Mouse (Mus musculus) CD8-positive naive resting alpha-beta T cell, adult 2 months (primary cell): ENCODE results near the gene Cacna2d3.

Experiments used
- DNase-seq, 2 experiments: peaks; one replicate each; pipeline ENCODE4 v3.0.0; 2022; ENCODE audit warnings: low read depth in 2 of 2, low spot score in 2 of 2

Cacna2d3 gene

GRCm38 (mm10) chr14:29025335-29025734, 696.3 kb downstream of the Cacna2d3 start:
- DNase-seq: no peak

GRCm38 (mm10) chr14:29023246-29023645, 698.4 kb downstream of the Cacna2d3 start:
- DNase-seq: no peak

GRCm38 (mm10) chr14:29021295-29021694, 700.4 kb downstream of the Cacna2d3 start:
- no peak for DNase-seq

- no peak for DNase-seq
These were observed 703.2 kb downstream of the Cacna2d3 start for GRCm38 (mm10) chr14:29018316-29019000.

GRCm38 (mm10) chr14:29017883-29018282, 703.8 kb downstream of the Cacna2d3 start, which contains the start of gene Lrtm1:
Gene Lrtm1 (plus strand): TSS chr14:29018208.
- DNase-seq: no peak

GRCm38 (mm10) chr14:29015896-29016295, 705.8 kb downstream of the Cacna2d3 start:
- no peak for DNase-seq

- DNase-seq: no peak
These were observed 707.0 kb downstream of the Cacna2d3 start for GRCm38 (mm10) chr14:29014680-29015079.

GRCm38 (mm10) chr14:29013161-29013560, 708.5 kb downstream of the Cacna2d3 start:
- no peak for DNase-seq

GRCm38 (mm10) chr14:29009644-29010043, 712.0 kb downstream of the Cacna2d3 start:
- no peak for DNase-seq

- DNase-seq: no peak
These were observed 716.3 kb downstream of the Cacna2d3 start for GRCm38 (mm10) chr14:29005228-29005840.

GRCm38 (mm10) chr14:28996569-28996968, 725.1 kb downstream of the Cacna2d3 start:
- no peak for DNase-seq

- no peak for DNase-seq
These were observed 733.3 kb downstream of the Cacna2d3 start for GRCm38 (mm10) chr14:28988211-28988900.

GRCm38 (mm10) chr14:28984276-28984675, 737.4 kb downstream of the Cacna2d3 start:
- DNase-seq: no peak

- DNase-seq: no peak
These were observed 741.2 kb downstream of the Cacna2d3 start for GRCm38 (mm10) chr14:28980482-28980881.

GRCm38 (mm10) chr14:28979230-28979629, 742.4 kb downstream of the Cacna2d3 start:
- DNase-seq: no peak

- no peak for DNase-seq
These were observed 749.0 kb downstream of the Cacna2d3 start for GRCm38 (mm10) chr14:28972620-28973019.

- no peak for DNase-seq
These were observed 752.4 kb downstream of the Cacna2d3 start for GRCm38 (mm10) chr14:28969247-28969646.

- no peak for DNase-seq
These were observed 754.8 kb downstream of the Cacna2d3 start for GRCm38 (mm10) chr14:28966881-28967280.

- no peak for DNase-seq
These were observed 760.3 kb downstream of the Cacna2d3 start for GRCm38 (mm10) chr14:28961379-28961778.

GRCm38 (mm10) chr14:28959042-28959441, 762.6 kb downstream of the Cacna2d3 start:
- DNase-seq: no peak

GRCm38 (mm10) chr14:28958131-28959015, 763.3 kb downstream of the Cacna2d3 start:
- DNase-seq: no peak
